Mouse (Mus musculus): ENCODE data around the gene Sf1. TPM values are rescaled to one million over a fixed set of nuclear protein-coding genes. Genes with fewer than 3 reads are reported as not detected.

Gene Sf1
- total RNA-seq (2014; rRNA removed) (70.0 and 113 TPM in 2 replicates), polyA plus RNA-seq (2015; fragmentation: Nextera tagmentation; extraction: Ambion mirVana) (89.7 and 102 TPM in 2 replicates)

- H3K36me3 ChIP-seq (ENCODE audit: insufficient read depth) = peaks cover 31% of the 10 kb centered on the region
Measured at GRCm38 (mm10) chr19:6363411-6364240, at the start of gene Sf1. Gene Sf1, plus strand, starts transcription at chr19:6363690.

DNA sequence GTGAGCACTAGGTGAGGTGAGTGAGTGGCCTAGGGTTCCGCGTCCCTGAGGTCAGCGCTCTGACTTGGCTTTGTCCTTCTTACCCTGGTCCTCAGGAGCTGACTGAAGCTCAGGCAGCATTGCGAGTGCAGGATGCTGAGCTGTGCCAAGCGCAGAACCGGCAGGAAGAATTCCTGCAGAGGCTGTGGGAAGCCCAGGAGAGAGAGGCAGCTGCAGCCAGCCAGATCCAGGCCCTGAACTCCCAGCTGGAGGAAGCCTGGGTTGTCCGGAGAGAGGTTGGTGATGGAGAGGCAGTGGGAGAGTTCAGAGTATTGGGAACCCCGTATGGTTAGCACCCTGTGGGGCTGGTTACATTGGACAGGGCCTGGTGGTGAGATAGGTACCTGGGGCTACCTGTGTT is 49.7 kb upstream of the Sf1 start:
- H3K4me2 ChIP-seq (ENCODE audit: low read depth) = no peak overlapping the region
- H3K4me1 ChIP-seq (ENCODE audit: insufficient read depth) = no peaks in the 10 kb centered on the region
- H3K27me3 ChIP-seq (ENCODE audit: insufficient read depth, low read length) = no peaks in the 10 kb centered on the region
- ATAC-seq (no peak), DNase-seq (no peak)
- WGBS = 91% methylated on average over 8 of the region's 8 CpGs
- H3K27ac ChIP-seq (ENCODE audit: low read depth, low read length) = no peak overlapping the region
- H3K9me3 ChIP-seq (ENCODE audit: low read length) = no peaks in the 10 kb centered on the region
- H3K9ac ChIP-seq = no peak overlapping the region
- peaks cover 9% of the 10 kb centered on the region; the same call in 1 of the 2 replicates for H3K36me3 ChIP-seq (ENCODE audit: insufficient read depth)
- no peak overlapping the region for H3K4me3 ChIP-seq (ENCODE audit: low read depth, low read length)
- TF ChIP-seq CTCF (IDR thresholded peaks at IDR 0.05; ENCODE audit: low read depth) = no peak

More at GRCm38 (mm10) chr19:6363411-6364240, at the start of gene Sf1:
- ATAC-seq (peak; percentile 97), DNase-seq (peak; percentile 100)
- no peaks in the 10 kb centered on the region for H3K27me3 ChIP-seq (ENCODE audit: insufficient read depth, low read length)
- H3K4me2 ChIP-seq (ENCODE audit: low read depth) = peak within 1 kb of the TSS; percentile 65
- no peaks in the 10 kb centered on the region for H3K9me3 ChIP-seq (ENCODE audit: low read length)
- peak within 1 kb of the TSS; percentile 79 for H3K4me3 ChIP-seq (ENCODE audit: low read depth, low read length)
- peak; percentile 11; the same call in 1 of the 2 replicates for TF ChIP-seq CTCF (IDR thresholded peaks at IDR 0.05; ENCODE audit: low read depth)
- H3K9ac ChIP-seq = peak within 1 kb of the TSS; percentile 96
- peaks cover 4% of the 10 kb centered on the region for H3K4me1 ChIP-seq (ENCODE audit: insufficient read depth)
- WGBS = 1% methylated on average over 83 of the region's 85 CpGs
- peak within 1 kb of the TSS; percentile 99 for H3K27ac ChIP-seq (ENCODE audit: low read depth, low read length)

DNA sequence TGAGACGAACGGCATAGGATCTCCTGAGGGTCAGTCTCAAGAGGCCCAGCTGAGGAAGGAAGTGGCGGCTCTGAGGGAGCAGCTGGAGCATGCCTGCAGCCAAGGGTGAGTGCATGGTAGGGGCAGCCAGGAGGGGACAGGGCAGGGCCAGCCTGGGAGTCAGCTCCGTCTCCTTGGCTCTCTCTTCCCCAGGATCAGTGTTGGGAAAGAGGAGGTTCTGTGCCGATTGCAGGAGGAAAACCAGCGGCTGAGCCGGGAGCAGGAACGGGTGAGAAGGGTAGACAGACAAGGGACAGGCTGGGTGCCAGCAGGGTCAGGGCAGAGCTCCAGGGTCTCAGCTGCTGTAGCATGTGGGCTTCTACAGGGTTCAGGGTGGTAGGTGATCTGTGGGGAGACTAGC is 49.0 kb upstream of the Sf1 start:
- Histone ChIP-seq H3K4me1 (ENCODE audit: insufficient read depth) (no peaks in the 10 kb centered on the region), H3K27ac (ENCODE audit: low read depth, low read length) (no peak overlapping the region), H3K9me3 (ENCODE audit: low read length) (no peaks in the 10 kb centered on the region), H3K4me2 (ENCODE audit: low read depth) (no peak overlapping the region), H3K27me3 (ENCODE audit: insufficient read depth, low read length) (no peaks in the 10 kb centered on the region), H3K36me3 (ENCODE audit: insufficient read depth) (peaks cover 9% of the 10 kb centered on the region; the same call in 1 of the 2 replicates), H3K9ac (no peak overlapping the region), H3K4me3 (ENCODE audit: low read depth, low read length) (no peak overlapping the region)
- no peak for TF ChIP-seq CTCF (IDR thresholded peaks at IDR 0.05; ENCODE audit: low read depth)
- no peak for ATAC-seq
- no peak for DNase-seq
- WGBS = 85% methylated on average over 8 of the region's 8 CpGs

- TF ChIP-seq CTCF (IDR thresholded peaks at IDR 0.05; ENCODE audit: low read depth) = no peak
- no peaks in the 10 kb centered on the region for H3K27me3 ChIP-seq (ENCODE audit: insufficient read depth, low read length)
- no peak overlapping the region for H3K4me2 ChIP-seq (ENCODE audit: low read depth)
- no peak overlapping the region for H3K27ac ChIP-seq (ENCODE audit: low read depth, low read length)
- H3K36me3 ChIP-seq (ENCODE audit: insufficient read depth) = peaks cover 13% of the 10 kb centered on the region; the same call in 1 of the 2 replicates
- H3K9ac ChIP-seq = no peak overlapping the region
- H3K9me3 ChIP-seq (ENCODE audit: low read length) = no peaks in the 10 kb centered on the region
- no peak for ATAC-seq
- 65% methylated on average over 14 of the region's 14 CpGs for WGBS
- no peak for DNase-seq
- H3K4me1 ChIP-seq (ENCODE audit: insufficient read depth) = no peaks in the 10 kb centered on the region
- H3K4me3 ChIP-seq (ENCODE audit: low read depth, low read length) = no peak overlapping the region
Measured at GRCm38 (mm10) chr19:6315573-6315972, 47.9 kb upstream of the Sf1 start.

DNA sequence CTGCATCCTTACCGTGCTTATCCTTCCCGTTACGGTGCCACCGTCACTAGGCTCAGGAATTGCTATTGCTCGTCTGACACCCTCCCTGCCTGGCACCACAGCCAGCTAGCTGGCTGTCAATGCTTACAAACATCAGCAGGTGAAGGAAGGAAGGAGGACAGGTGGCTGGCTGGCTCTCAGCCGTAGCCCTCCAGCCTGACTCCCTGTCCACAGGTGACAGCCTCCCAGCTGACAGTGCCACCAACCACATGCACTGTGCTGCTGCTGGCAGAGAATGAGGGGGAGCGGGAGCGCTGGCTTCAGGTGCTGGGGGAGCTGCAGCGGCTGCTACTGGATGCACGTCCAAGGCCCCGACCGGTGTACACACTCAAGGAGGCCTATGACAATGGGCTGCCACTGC is 45.3 kb upstream of the Sf1 start:
- H3K4me1 ChIP-seq (ENCODE audit: insufficient read depth) = no peaks in the 10 kb centered on the region
- no peak overlapping the region for H3K4me3 ChIP-seq (ENCODE audit: low read depth, low read length)
- no peaks in the 10 kb centered on the region for H3K27me3 ChIP-seq (ENCODE audit: insufficient read depth, low read length)
- H3K36me3 ChIP-seq (ENCODE audit: insufficient read depth) = peaks cover 15% of the 10 kb centered on the region; the same call in 1 of the 2 replicates
- H3K27ac ChIP-seq (ENCODE audit: low read depth, low read length) = no peak overlapping the region
- H3K9me3 ChIP-seq (ENCODE audit: low read length) = no peaks in the 10 kb centered on the region
- 91% methylated on average over 12 of the region's 12 CpGs for WGBS
- H3K9ac ChIP-seq = no peak overlapping the region
- no peak overlapping the region for H3K4me2 ChIP-seq (ENCODE audit: low read depth)
- DNase-seq = no peak
- no peak for TF ChIP-seq CTCF (IDR thresholded peaks at IDR 0.05; ENCODE audit: low read depth)
- no peak for ATAC-seq

DNA sequence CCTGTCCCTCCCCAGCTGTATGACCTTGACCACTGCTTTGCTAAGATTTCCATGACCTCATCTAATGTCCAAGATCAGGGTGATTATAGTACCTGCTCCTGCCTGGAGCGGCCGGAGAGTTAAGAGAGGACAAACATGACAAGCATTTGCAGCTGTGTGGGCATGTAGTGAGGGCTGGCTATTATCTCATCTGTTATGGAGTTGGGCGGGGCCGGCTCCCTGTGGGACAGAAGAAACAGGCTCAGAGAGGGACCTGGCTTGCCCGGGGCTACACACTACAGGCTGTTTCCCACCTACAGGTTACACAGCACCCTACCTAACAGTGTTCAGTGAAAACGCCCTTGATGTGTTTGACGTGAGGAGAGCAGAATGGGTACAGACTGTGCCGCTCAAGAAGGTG is 42.1 kb upstream of the Sf1 start:
- DNase-seq (no peak), ATAC-seq (no peak)
- no peak overlapping the region for H3K4me2 ChIP-seq (ENCODE audit: low read depth)
- H3K27ac ChIP-seq (ENCODE audit: low read depth, low read length) = no peak overlapping the region
- no peaks in the 10 kb centered on the region for H3K27me3 ChIP-seq (ENCODE audit: insufficient read depth, low read length)
- WGBS = 87% methylated on average over 8 of the region's 8 CpGs
- H3K9ac ChIP-seq = no peak overlapping the region
- TF ChIP-seq CTCF (IDR thresholded peaks at IDR 0.05; ENCODE audit: low read depth) = no peak
- H3K4me3 ChIP-seq (ENCODE audit: low read depth, low read length) = no peak overlapping the region
- H3K36me3 ChIP-seq (ENCODE audit: insufficient read depth) = peaks cover 6% of the 10 kb centered on the region; the same call in 1 of the 2 replicates
- H3K9me3 ChIP-seq (ENCODE audit: low read length) = no peaks in the 10 kb centered on the region
- H3K4me1 ChIP-seq (ENCODE audit: insufficient read depth) = no peaks in the 10 kb centered on the region
